Mouse (Mus musculus) spleen, adult 2 months (tissue): ENCODE data around the gene Avpi1.

ENCODE experiments used
- CTCF ChIP-seq: fragments of 200-500 bp; IDR thresholded peaks from 2 replicates; pipeline ENCODE4 v1.5.1; 2011; ENCODE audit warnings: mild to moderate bottlenecking, inconsistent platforms; ENCODE audit not compliant: insufficient read depth, insufficient read length, insufficient replicate concordance; ENCODE audit errors: extremely low read depth
- POLR2A ChIP-seq: fragments of 200-500 bp; IDR thresholded peaks from 2 replicates; pipeline ENCODE4 v1.6.1; 2011; ENCODE audit warnings: low read depth, low read length, inconsistent platforms

DNA sequence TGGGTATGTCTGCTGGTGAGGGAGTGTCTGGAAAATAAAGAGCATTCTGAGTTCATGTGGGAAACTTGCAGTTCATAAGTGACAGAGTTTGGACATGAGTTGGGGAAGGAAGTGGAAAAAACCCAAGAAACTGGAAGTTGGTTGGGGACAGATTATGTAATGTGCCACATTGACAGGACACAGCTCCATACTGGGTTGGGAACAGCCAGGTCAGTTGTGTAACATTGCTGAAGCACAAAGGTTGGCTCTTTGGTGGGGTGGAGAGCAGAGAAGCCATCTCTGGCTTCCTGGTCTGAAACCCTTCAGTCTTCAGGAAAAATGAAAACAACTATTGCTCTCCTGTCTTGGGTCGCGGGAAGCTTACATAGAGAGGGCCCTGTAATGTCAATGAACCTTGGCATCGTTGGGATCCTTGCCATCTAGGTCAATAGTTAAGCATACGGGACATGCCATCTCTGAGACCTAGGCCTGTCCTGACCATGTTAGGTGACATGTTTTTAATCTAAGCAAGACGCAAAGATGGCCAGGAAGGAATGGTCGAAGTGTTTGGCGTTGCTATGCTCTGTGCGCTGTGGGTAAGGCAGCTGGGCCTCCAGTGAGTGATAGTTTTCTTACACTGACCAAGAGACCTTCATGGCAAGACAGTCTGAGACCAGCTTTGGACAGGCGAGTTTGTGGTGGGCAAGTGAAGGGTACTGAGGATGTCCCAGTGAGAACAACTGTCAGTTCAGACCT lies 17.6 kb upstream of the Avpi1 start:
- TF ChIP-seq CTCF (no peak), POLR2A (no peak)
